Mouse (Mus musculus) mesoderm, embryonic 11.5 days (tissue): Measurements from ENCODE around the gene Zfp784.
A peak's percentile ranks its signal among the peaks of the same experiment; 100 is the strongest.
"Not testable (repeated sequence)": the region's sequence is repeated elsewhere in the genome, so short reads cannot be mapped to it uniquely, and the experiment has no call there.

Experiments used
- DNase-seq: peaks from one replicate; pipeline ENCODE4 v3.0.0-alpha.2; 2012; ENCODE audit warnings: low read depth, low spot score

Gene Zfp784

GRCm38 (mm10) chr7:5038109-5038732 lies at the start of gene Zfp784:
Gene Zfp784, minus strand, starts transcription at chr7:5038446.
- DNase-seq, result peak; percentile 92

- DNase-seq, result no peak
These were observed 49.6 kb upstream of the Zfp784 start for GRCm38 (mm10) chr7:5087886-5088285.

GRCm38 (mm10) chr7:5086921-5087440 lies 48.7 kb upstream of the Zfp784 start:
- no peak for DNase-seq

- no peak for DNase-seq
These were observed 47.3 kb upstream of the Zfp784 start for GRCm38 (mm10) chr7:5085512-5085911.

- DNase-seq, result no peak
These were observed 45.3 kb upstream of the Zfp784 start for GRCm38 (mm10) chr7:5083325-5084105.

GRCm38 (mm10) chr7:5081939-5082338 lies 43.7 kb upstream of the Zfp784 start:
- DNase-seq, result no peak

GRCm38 (mm10) chr7:5081241-5081640 lies 43.0 kb upstream of the Zfp784 start:
- no peak for DNase-seq

- peak; percentile 42 for DNase-seq
These were observed 42.6 kb upstream of the Zfp784 start for GRCm38 (mm10) chr7:5080815-5081214.

- DNase-seq, result peak; percentile 97
These were observed 41.9 kb upstream of the Zfp784 start, which contains the start of gene Epn1 for GRCm38 (mm10) chr7:5080010-5080751. Gene Epn1, plus strand, starts transcription at chr7:5080235.

GRCm38 (mm10) chr7:5079365-5080009 lies 41.2 kb upstream of the Zfp784 start:
- not testable (repeated sequence) for DNase-seq

- no peak for DNase-seq
These were observed 38.7 kb upstream of the Zfp784 start for GRCm38 (mm10) chr7:5076931-5077330.

GRCm38 (mm10) chr7:5074984-5075383 lies 36.7 kb upstream of the Zfp784 start:
- DNase-seq, result no peak

- DNase-seq, result no peak
These were observed 35.3 kb upstream of the Zfp784 start for GRCm38 (mm10) chr7:5073586-5073985.

GRCm38 (mm10) chr7:5064886-5065285 lies 26.6 kb upstream of the Zfp784 start:
- no peak for DNase-seq

- DNase-seq, result peak; percentile 88
These were observed 24.2 kb upstream of the Zfp784 start for GRCm38 (mm10) chr7:5062360-5063001.

GRCm38 (mm10) chr7:5061774-5062359 lies 23.6 kb upstream of the Zfp784 start, which contains the start of gene U2af2:
Gene U2af2, plus strand, starts transcription at chr7:5062143.
- peak; percentile 93 for DNase-seq

GRCm38 (mm10) chr7:5060944-5061773 lies 22.9 kb upstream of the Zfp784 start:
- peak; percentile 99 for DNase-seq

- DNase-seq, result peak; percentile 84
These were observed 22.0 kb upstream of the Zfp784 start for GRCm38 (mm10) chr7:5060239-5060731.

GRCm38 (mm10) chr7:5059421-5059820 lies 21.2 kb upstream of the Zfp784 start:
- DNase-seq, result no peak
